In genomic region chr13:35659406-35659985, GRCm38 (mm10) we compare ENCODE assay signal across 10 mouse cellular contexts. TPM values are rescaled to one million over a fixed set of nuclear protein-coding genes. Genes with fewer than 3 reads are reported as not detected.
DNase-seq lines count a peak whose midpoint lies in the region; ATAC-seq and TF ChIP-seq lines count a peak whose summit lies in the region.
"Had no signal": no experiment of that assay in that cellular context is flagged by ENCODE, and none has a peak within 500 bp of the region (broad histone marks: within the 10 kb centered on the region; RNA-seq: fewer than 3 reads in every experiment).

Gene Cdyl, plus strand, starts transcription at chr13:35659833.

- whole genome bisulfite sequencing in hindbrain, embryonic 12.5 days = 78% methylated on average over 4 of the region's 4 CpGs
- 78% methylated on average over 4 of the region's 4 CpGs for WGBS in hindbrain, embryonic 16.5 days
- whole genome bisulfite sequencing in stomach, embryonic 14.5 days = 73% methylated on average over 4 of the region's 4 CpGs
- WGBS in stomach, postnatal 0 days = 60% methylated on average over 4 of the region's 4 CpGs

- TF ChIP-seq CTCF in stomach, postnatal 0 days (IDR thresholded peaks at IDR 0.05; ENCODE audit: low read depth) = no peak

- H3K9ac ChIP-seq in hindbrain, embryonic 12.5 days = no peak within 1 kb of the TSS
- H3K9ac ChIP-seq in hindbrain, embryonic 16.5 days (ENCODE audit: low read depth, low read length) = no peak within 1 kb of the TSS
- no peak within 1 kb of the TSS for H3K9ac ChIP-seq in stomach, embryonic 14.5 days (replicated peaks; ENCODE audit: low read depth, low read length)
- no peak within 1 kb of the TSS for H3K9ac ChIP-seq in stomach, postnatal 0 days (ENCODE audit: low read length)
- H3K9ac ChIP-seq: midbrain, embryonic 13.5 days had no signal

- ATAC-seq in hindbrain, embryonic 12.5 days (ENCODE audit: low FRiP score) = no peak
- no peak for ATAC-seq in hindbrain, embryonic 16.5 days
- ATAC-seq in stomach, embryonic 14.5 days (ENCODE audit: insufficient number of reproducible peaks, insufficient read depth, low FRiP score, low read depth) = no peak
- no peak for ATAC-seq in stomach, postnatal 0 days (ENCODE audit: low FRiP score, low TSS enrichment)
- ATAC-seq in neutrophil, adult 5-6 weeks (ENCODE audit: extremely low read depth, insufficient number of reproducible peaks, low FRiP score, poor library complexity, severe bottlenecking) = no peak
- ATAC-seq: midbrain, embryonic 13.5 days had no signal

- H3K4me1 ChIP-seq in hindbrain, embryonic 12.5 days = no peaks in the 10 kb centered on the region
- no peaks in the 10 kb centered on the region for H3K4me1 ChIP-seq in hindbrain, embryonic 16.5 days (ENCODE audit: control insufficient read depth, insufficient read depth, low read depth, low read length)
- H3K4me1 ChIP-seq in stomach, embryonic 14.5 days (ENCODE audit: control insufficient read depth, insufficient read depth, low read length) = no peaks in the 10 kb centered on the region
- H3K4me1 ChIP-seq in stomach, postnatal 0 days (replicated peaks; ENCODE audit: control insufficient read depth, insufficient read depth) = no peaks in the 10 kb centered on the region
- H3K4me1 ChIP-seq: midbrain, embryonic 13.5 days had no signal

- no peak for TF ChIP-seq EP300 in stomach, postnatal 0 days (optimal IDR thresholded peaks at IDR 0.05)

- H3K4me2 ChIP-seq in hindbrain, embryonic 12.5 days (replicated peaks) = no peak within 1 kb of the TSS
- H3K4me2 ChIP-seq in hindbrain, embryonic 16.5 days (ENCODE audit: low read length) = no peak within 1 kb of the TSS
- no peak within 1 kb of the TSS for H3K4me2 ChIP-seq in stomach, embryonic 14.5 days (replicated peaks; ENCODE audit: low read depth, low read length)
- no peak within 1 kb of the TSS for H3K4me2 ChIP-seq in stomach, postnatal 0 days (replicated peaks; ENCODE audit: low read depth)
- H3K4me2 ChIP-seq: midbrain, embryonic 13.5 days had no signal

- H3K36me3 ChIP-seq in hindbrain, embryonic 12.5 days = no peaks in the 10 kb centered on the region
- H3K36me3 ChIP-seq in hindbrain, embryonic 16.5 days (ENCODE audit: control insufficient read depth, insufficient read depth, low read length) = no peaks in the 10 kb centered on the region
- H3K36me3 ChIP-seq in stomach, embryonic 14.5 days (ENCODE audit: control insufficient read depth, insufficient read depth, low read length) = no peaks in the 10 kb centered on the region
- no peaks in the 10 kb centered on the region for H3K36me3 ChIP-seq in stomach, postnatal 0 days (ENCODE audit: control insufficient read depth, insufficient read depth, low read length)
- H3K36me3 ChIP-seq: midbrain, embryonic 13.5 days had no signal

- no peaks in the 10 kb centered on the region for H3K9me3 ChIP-seq in hindbrain, embryonic 12.5 days (replicated peaks)
- H3K9me3 ChIP-seq in hindbrain, embryonic 16.5 days (ENCODE audit: control insufficient read depth, low read length) = no peaks in the 10 kb centered on the region
- H3K9me3 ChIP-seq in stomach, embryonic 14.5 days (ENCODE audit: control insufficient read depth, low read depth, low read length) = no peaks in the 10 kb centered on the region
- H3K9me3 ChIP-seq in stomach, postnatal 0 days (ENCODE audit: control insufficient read depth, low read length) = no peaks in the 10 kb centered on the region
- H3K9me3 ChIP-seq: midbrain, embryonic 13.5 days had no signal

- H3K27ac ChIP-seq in hindbrain, embryonic 12.5 days = no peak within 1 kb of the TSS
- no peak within 1 kb of the TSS for H3K27ac ChIP-seq in hindbrain, embryonic 16.5 days (ENCODE audit: low read depth, low read length)
- no peak within 1 kb of the TSS for H3K27ac ChIP-seq in stomach, embryonic 14.5 days (ENCODE audit: low read length)
- H3K27ac ChIP-seq in stomach, postnatal 0 days (replicated peaks) = no peak within 1 kb of the TSS
- H3K27ac ChIP-seq: midbrain, embryonic 13.5 days had no signal

- no peaks in the 10 kb centered on the region for H3K27me3 ChIP-seq in hindbrain, embryonic 12.5 days
- H3K27me3 ChIP-seq in hindbrain, embryonic 16.5 days (replicated peaks; ENCODE audit: control insufficient read depth, insufficient read depth, low read length) = no peaks in the 10 kb centered on the region
- H3K27me3 ChIP-seq in stomach, embryonic 14.5 days (ENCODE audit: control insufficient read depth, insufficient read depth, low read length) = no peaks in the 10 kb centered on the region
- H3K27me3 ChIP-seq in stomach, postnatal 0 days (ENCODE audit: control insufficient read depth, insufficient read depth, low read length) = no peaks in the 10 kb centered on the region
- H3K27me3 ChIP-seq: midbrain, embryonic 13.5 days had no signal

- no peak for DNase-seq in stomach, postnatal 0 days (ENCODE audit: low spot score)
- DNase-seq in heart, postnatal 4 days = no peak
- DNase-seq in right cerebral cortex, postnatal 25 days = no peak
- DNase-seq in thymus, adult 18-20 months = no peak
- DNase-seq: cerebellum, postnatal 10 days had no signal

- no peak within 1 kb of the TSS for H3K4me3 ChIP-seq in hindbrain, embryonic 12.5 days
- H3K4me3 ChIP-seq in hindbrain, embryonic 16.5 days (ENCODE audit: low read length) = no peak within 1 kb of the TSS
- H3K4me3 ChIP-seq in stomach, embryonic 14.5 days (ENCODE audit: low read depth, low read length) = no peak within 1 kb of the TSS
- H3K4me3 ChIP-seq in stomach, postnatal 0 days (ENCODE audit: low read depth, low read length) = no peak within 1 kb of the TSS
- H3K4me3 ChIP-seq: midbrain, embryonic 13.5 days had no signal

RNA-seq across cellular contexts. Expression of gene Cdyl, which starts in this region (rescaled TPM):
- 13.2 and 14.1 TPM in 2 replicates for polyA plus RNA-seq in hindbrain, embryonic 12.5 days (2016; fragmentation: Nextera tagmentation; extraction: Ambion mirVana)
- polyA plus RNA-seq in hindbrain, embryonic 16.5 days (2015; fragmentation: Nextera tagmentation; extraction: Ambion mirVana) = 2.6 and 4.2 TPM in 2 replicates
- 11.4 and 13.3 TPM in 2 replicates for polyA plus RNA-seq in stomach, embryonic 14.5 days (2014; fragmentation: Nextera tagmentation; extraction: Ambion mirVana)
- 6.6 and 6.9 TPM in 2 replicates for polyA plus RNA-seq in stomach, postnatal 0 days (2015; fragmentation: Nextera tagmentation; extraction: Ambion mirVana)
- total RNA-seq in heart, postnatal 4 days (2021) = 10 to 100 TPM; 19.5 to 20.3 TPM
- total RNA-seq in neutrophil, adult 5-6 weeks (2017) = 28.6 and 29.8 TPM in 2 replicates
